Mouse (Mus musculus) heart, adult 2 months (tissue): Measurements from ENCODE around the gene Gart.

Source experiments
- CTCF ChIP-seq: fragments of 200-600 bp; IDR thresholded peaks from 2 replicates; pipeline ENCODE4 v1.8.1; 2022; ENCODE audit warnings: antibody characterized with exemption, mild to moderate bottlenecking, moderate library complexity
- EP300 ChIP-seq: fragments of 200-500 bp; IDR thresholded peaks from 2 replicates; pipeline ENCODE4 v1.6.1; 2011; ENCODE audit warnings: low read depth, low read length, control low read depth; ENCODE audit not compliant: insufficient read depth
- POLR2A ChIP-seq: fragments of 200-500 bp; IDR thresholded peaks from 2 replicates; pipeline ENCODE4 v1.6.1; 2011; ENCODE audit warnings: mild to moderate bottlenecking, low read depth, low read length, control low read depth; ENCODE audit not compliant: insufficient read depth

DNA sequence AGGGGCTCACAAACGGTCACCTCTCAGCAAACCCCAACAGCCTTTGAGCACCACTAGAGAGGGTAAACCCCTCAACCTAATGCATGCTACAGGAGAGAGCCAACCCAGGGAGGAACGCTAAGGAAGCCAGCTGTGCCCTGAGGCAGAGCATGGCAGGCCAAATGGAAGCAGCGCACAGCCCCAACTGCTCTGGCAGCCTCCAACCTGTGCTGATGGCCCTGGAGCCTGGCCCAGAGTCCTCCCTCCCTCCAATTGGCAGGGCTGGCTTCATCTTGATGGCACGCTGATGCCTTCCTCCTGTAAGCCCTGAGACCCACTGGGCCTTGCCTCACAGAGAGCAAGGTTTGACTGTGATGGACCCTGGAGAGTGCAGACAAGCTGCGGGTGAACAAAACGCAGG is 51.7 kb downstream of the Gart start:
- TF ChIP-seq EP300 (no peak), POLR2A (no peak), CTCF (no peak)
